Comparison of ENCODE assay signal across 8 mouse cellular contexts in genomic region chr13:80885103-80885833, GRCm38 (mm10). TPM values are rescaled to one million over a fixed set of nuclear protein-coding genes. Genes with fewer than 3 reads are reported as not detected.
DNase-seq lines count a peak whose midpoint lies in the region; ATAC-seq lines count a peak whose summit lies in the region.

No protein-coding gene starts in this region.

- peaks cover 14% of the 10 kb centered on the region for H3K4me1 ChIP-seq in forebrain, embryonic 10.5 days
- peaks cover 11% of the 10 kb centered on the region for H3K4me1 ChIP-seq in heart, embryonic 15.5 days (replicated peaks)
- peaks cover 8% of the 10 kb centered on the region; the same call in 1 of the 2 replicates for H3K4me1 ChIP-seq in liver, embryonic 13.5 days (replicated peaks)
- H3K4me1 ChIP-seq in stomach, embryonic 14.5 days (ENCODE audit: control insufficient read depth, insufficient read depth, low read length) = no peaks in the 10 kb centered on the region

- no peaks in the 10 kb centered on the region for H3K9me3 ChIP-seq in forebrain, embryonic 10.5 days
- H3K9me3 ChIP-seq in heart, embryonic 15.5 days (replicated peaks) = no peaks in the 10 kb centered on the region
- no peaks in the 10 kb centered on the region for H3K9me3 ChIP-seq in liver, embryonic 13.5 days (replicated peaks)
- no peaks in the 10 kb centered on the region for H3K9me3 ChIP-seq in stomach, embryonic 14.5 days (ENCODE audit: control insufficient read depth, low read depth, low read length)

- H3K36me3 ChIP-seq in forebrain, embryonic 10.5 days (replicated peaks) = peaks cover 28% of the 10 kb centered on the region
- peaks cover 15% of the 10 kb centered on the region for H3K36me3 ChIP-seq in heart, embryonic 15.5 days
- peaks cover 17% of the 10 kb centered on the region for H3K36me3 ChIP-seq in liver, embryonic 13.5 days
- H3K36me3 ChIP-seq in stomach, embryonic 14.5 days (ENCODE audit: control insufficient read depth, insufficient read depth, low read length) = peaks cover 8% of the 10 kb centered on the region; the same call in 1 of the 2 replicates

- peak overlapping the region; percentile 81 for H3K4me3 ChIP-seq in forebrain, embryonic 10.5 days
- H3K4me3 ChIP-seq in heart, embryonic 15.5 days = peak overlapping the region; percentile 89
- peak overlapping the region; percentile 86 for H3K4me3 ChIP-seq in liver, embryonic 13.5 days (replicated peaks)
- peak overlapping the region; percentile 92 for H3K4me3 ChIP-seq in stomach, embryonic 14.5 days (ENCODE audit: low read depth, low read length)

- peak; percentile 88 for ATAC-seq in heart, embryonic 15.5 days (replicated peaks; ENCODE audit: insufficient number of reproducible peaks, insufficient read depth, low FRiP score, low read depth)
- ATAC-seq in liver, embryonic 13.5 days (ENCODE audit: low read depth) = peak; percentile 83
- peak; percentile 87 for ATAC-seq in stomach, embryonic 14.5 days (ENCODE audit: insufficient number of reproducible peaks, insufficient read depth, low FRiP score, low read depth)

- H3K4me2 ChIP-seq in heart, embryonic 15.5 days = peak overlapping the region; percentile 60
- H3K4me2 ChIP-seq in liver, embryonic 13.5 days = peak overlapping the region; percentile 77
- H3K4me2 ChIP-seq in stomach, embryonic 14.5 days (replicated peaks; ENCODE audit: low read depth, low read length) = peak overlapping the region; percentile 32

- peak overlapping the region; percentile 97 for H3K9ac ChIP-seq in heart, embryonic 15.5 days
- H3K9ac ChIP-seq in liver, embryonic 13.5 days = peak overlapping the region; percentile 100
- H3K9ac ChIP-seq in stomach, embryonic 14.5 days (replicated peaks; ENCODE audit: low read depth, low read length) = peak overlapping the region; percentile 96

- peak overlapping the region; percentile 100 for H3K27ac ChIP-seq in forebrain, embryonic 10.5 days
- H3K27ac ChIP-seq in heart, embryonic 15.5 days = peak overlapping the region; percentile 100
- peak overlapping the region; percentile 100 for H3K27ac ChIP-seq in liver, embryonic 13.5 days
- H3K27ac ChIP-seq in stomach, embryonic 14.5 days (ENCODE audit: low read length) = peak overlapping the region; percentile 100

- no peaks in the 10 kb centered on the region for H3K27me3 ChIP-seq in forebrain, embryonic 10.5 days (ENCODE audit: poor library complexity, severe bottlenecking)
- H3K27me3 ChIP-seq in heart, embryonic 15.5 days = no peaks in the 10 kb centered on the region
- H3K27me3 ChIP-seq in liver, embryonic 13.5 days = no peaks in the 10 kb centered on the region
- H3K27me3 ChIP-seq in stomach, embryonic 14.5 days (ENCODE audit: control insufficient read depth, insufficient read depth, low read length) = no peaks in the 10 kb centered on the region

- peak; percentile 94 to 97 for DNase-seq in CD8-positive naive resting alpha-beta T cell, adult 2 months (ENCODE audit: low read depth in 2 of 2, low spot score in 2 of 2)
- DNase-seq in c-Kit-positive CD71-negative TER-119-negative erythroid progenitor cells, embryonic 14.5 days (ENCODE audit: low read depth) = peak; percentile 90
- DNase-seq in forebrain, embryonic 10.5 days (ENCODE audit: extremely low spot score, low spot score) = peak; percentile 94
- DNase-seq in kidney, postnatal 14 days = peak; percentile 97
- DNase-seq in liver, embryonic 13.5 days = peak; percentile 94
- DNase-seq in natural killer cell, adult 2 months (ENCODE audit: low spot score in 2 of 2) = peak; percentile 93 to 95

- under 1% methylated on average over 47 of the region's 47 CpGs for WGBS in forebrain, embryonic 10.5 days
- WGBS in heart, embryonic 15.5 days = under 1% methylated on average over 47 of the region's 47 CpGs
- WGBS in liver, embryonic 13.5 days (ENCODE audit: insufficient replicate concordance) = under 1% methylated on average over 47 of the region's 47 CpGs
- WGBS in stomach, embryonic 14.5 days = under 1% methylated on average over 47 of the region's 47 CpGs

RNA-seq across cellular contexts. Expression of gene Arrdc3, which starts 2.1 kb away (rescaled TPM):
- polyA plus RNA-seq in forebrain, embryonic 10.5 days (2016; fragmentation: Nextera tagmentation; extraction: Ambion mirVana) = 45.0 and 48.8 TPM in 2 replicates
- 42.3 and 50.4 TPM in 2 replicates for polyA plus RNA-seq in heart, embryonic 15.5 days (2015; fragmentation: Nextera tagmentation; extraction: Ambion mirVana)
- 12.2 and 15.2 TPM in 2 replicates for polyA plus RNA-seq in liver, embryonic 13.5 days (2015; fragmentation: Nextera tagmentation; extraction: Ambion mirVana)
- 56.5 and 61.6 TPM in 2 replicates for polyA plus RNA-seq in stomach, embryonic 14.5 days (2014; fragmentation: Nextera tagmentation; extraction: Ambion mirVana)

Comparison
In these comparisons a context has a peak if more than half of its experiments do, and no peak if none do; other contexts are left out.
1. Peak in every context shown above with its lines: DNase-seq, ATAC-seq, H3K4me3 ChIP-seq and H3K27ac ChIP-seq.